Mouse (Mus musculus) hindbrain, embryonic 10.5 days (tissue): ENCODE measurements around the gene Clps. TPM values are rescaled to one million over a fixed set of nuclear protein-coding genes. Genes with fewer than 3 reads are reported as not detected.

Experiments
- DNase-seq: peaks from one replicate; pipeline ENCODE4 v3.0.0-alpha.2; 2017; ENCODE audit warnings: low spot score
- H3K27ac ChIP-seq: fragments of 300-500 bp; sonication (generic); 2 replicates; pipeline ENCODE4 v1.5.1; 2016; ENCODE audit warnings: mild to moderate bottlenecking, moderate library complexity
- H3K27me3 ChIP-seq: fragments of 300-500 bp; sonication (generic); 2 replicates; pipeline ENCODE4 v1.6.1; 2016; ENCODE audit warnings: mild to moderate bottlenecking; ENCODE audit not compliant: poor library complexity, insufficient read depth, severe bottlenecking
- H3K36me3 ChIP-seq: fragments of 300-500 bp; sonication (generic); 2 replicates; pipeline ENCODE4 v1.6.1; 2016; ENCODE audit warnings: mild to moderate bottlenecking, moderate library complexity
- H3K4me1 ChIP-seq: fragments of 300-500 bp; sonication (generic); replicated peaks from 2 replicates; pipeline ENCODE4 v1.6.1; 2016; ENCODE audit warnings: mild to moderate bottlenecking
- H3K4me3 ChIP-seq: fragments of 300-500 bp; sonication (generic); 2 replicates; pipeline ENCODE4 v1.5.1; 2016; ENCODE audit warnings: mild to moderate bottlenecking, moderate library complexity
- H3K9me3 ChIP-seq: fragments of 300-500 bp; sonication (generic); 2 replicates; pipeline ENCODE4 v1.6.1; 2016; ENCODE audit warnings: mild to moderate bottlenecking, moderate library complexity
- WGBS: fragments of 180-500 bp; shearing (Covaris S2); methylation state at CpG from one replicate; pipeline ENCODE4 v1.1.7; 2016; 5-methylcytosine and 5-hydroxymethylcytosine counted together
- polyA plus RNA-seq: library from polyadenylated mRNA; unstranded; fragments of >200 nt; fragmentation: Nextera tagmentation; extraction: Ambion mirVana; gene quantifications from 2 replicates; pipeline ENCODE4 v1.2.1, GENCODE M21; 2016

Clps gene
- polyA plus RNA-seq = not detected in 2 replicates

DNA sequence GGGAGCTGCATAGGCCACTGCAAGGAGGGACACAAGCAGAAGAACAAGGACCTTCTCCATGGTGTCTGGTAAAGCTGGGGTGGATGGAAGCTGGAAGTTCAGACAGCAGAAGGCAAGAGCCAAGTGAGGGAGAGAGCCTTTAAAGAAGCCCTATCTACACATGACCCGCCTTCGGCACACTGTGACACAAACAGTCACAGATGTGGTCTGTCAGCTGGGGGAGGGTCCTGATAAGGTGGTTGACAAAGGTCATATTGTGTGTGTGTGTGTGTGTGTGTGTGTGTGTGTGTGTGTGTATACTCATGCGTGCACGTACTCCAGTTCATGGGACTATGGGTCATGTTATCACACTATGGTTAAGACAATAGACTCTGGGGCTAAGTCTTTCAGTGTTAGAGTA lies at the start of gene Clps:
TSS of gene Clps (minus strand) at position 169 of the 400 bp plus-strand sequence.
- Histone ChIP-seq H3K4me1 (peaks cover 39% of the 10 kb centered on the region), H3K9me3 (no peaks in the 10 kb centered on the region)
- WGBS = 88% methylated on average over 4 of the region's 4 CpGs

DNA sequence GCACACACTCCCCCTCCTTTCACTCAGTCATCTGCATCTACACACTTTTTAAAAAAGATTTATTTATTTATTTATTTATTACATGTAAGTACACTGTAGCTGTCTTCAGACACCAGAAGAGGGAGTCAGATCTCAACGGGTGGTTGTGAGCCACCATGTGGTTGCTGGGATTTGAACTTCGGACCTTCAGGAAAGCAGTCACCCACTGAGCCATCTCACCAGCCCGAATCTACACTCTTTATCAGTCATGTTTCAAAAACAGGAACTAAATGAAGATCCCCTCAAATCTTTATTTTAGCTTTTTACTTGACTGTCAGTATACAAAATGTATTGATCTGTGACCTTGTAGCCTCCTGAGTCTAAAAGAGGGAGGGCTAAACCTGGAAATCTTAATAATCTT lies 49.0 kb upstream of the Clps start:
- Histone ChIP-seq H3K27ac (no peak overlapping the region), H3K27me3 (no peaks in the 10 kb centered on the region), H3K9me3 (no peaks in the 10 kb centered on the region), H3K4me1 (no peaks in the 10 kb centered on the region), H3K4me3 (no peak overlapping the region), H3K36me3 (peaks cover 59% of the 10 kb centered on the region)
- DNase-seq = no peak
- whole genome bisulfite sequencing = 87% methylated on average over 3 of the region's 3 CpGs

More for the DNA sequence above, at the start of gene Clps:
- DNase-seq = no peak
- Histone ChIP-seq H3K36me3 (no peaks in the 10 kb centered on the region), H3K4me3 (no peak within 1 kb of the TSS), H3K27ac (no peak within 1 kb of the TSS), H3K27me3 (no peaks in the 10 kb centered on the region)

DNA sequence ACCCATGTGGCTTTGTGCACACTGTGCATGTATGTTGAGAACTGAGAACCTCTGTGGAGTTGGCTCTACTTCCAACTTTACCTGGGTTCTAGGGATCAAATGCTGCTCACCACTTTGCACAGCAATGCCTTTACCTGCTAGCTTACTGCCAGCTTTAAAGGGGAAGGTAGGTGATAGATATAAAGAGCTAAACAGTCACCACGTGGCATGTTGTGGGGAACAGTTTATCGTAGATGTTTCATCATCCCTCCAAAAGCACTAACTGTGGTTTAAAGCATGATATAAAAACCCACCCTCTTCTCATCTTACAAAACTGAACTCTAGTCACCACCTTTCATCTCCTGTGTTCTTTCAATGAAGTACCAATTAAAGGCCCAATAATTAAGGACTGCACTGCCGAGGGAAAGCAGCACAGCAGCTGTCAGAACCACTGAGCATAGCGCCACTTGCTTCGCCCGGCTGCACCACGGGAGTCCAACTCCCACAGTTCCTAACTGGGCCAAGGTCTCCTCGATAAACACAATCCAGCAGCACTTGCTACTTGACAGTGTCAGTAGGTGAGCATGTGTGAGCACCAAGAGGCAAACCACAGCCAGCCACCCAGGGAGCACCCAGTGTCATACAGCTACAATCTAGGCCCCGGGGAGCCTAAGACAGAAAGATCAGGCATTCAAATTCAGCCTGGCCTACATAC lies 41.1 kb upstream of the Clps start:
- no peaks in the 10 kb centered on the region for H3K4me1 ChIP-seq
- no peak overlapping the region for H3K27ac ChIP-seq
- no peak overlapping the region for H3K4me3 ChIP-seq
- 89% methylated on average over 9 of the region's 9 CpGs for WGBS
- no peaks in the 10 kb centered on the region for H3K27me3 ChIP-seq
- H3K9me3 ChIP-seq = no peaks in the 10 kb centered on the region
- H3K36me3 ChIP-seq = peaks cover 98% of the 10 kb centered on the region
- no peak for DNase-seq

DNA sequence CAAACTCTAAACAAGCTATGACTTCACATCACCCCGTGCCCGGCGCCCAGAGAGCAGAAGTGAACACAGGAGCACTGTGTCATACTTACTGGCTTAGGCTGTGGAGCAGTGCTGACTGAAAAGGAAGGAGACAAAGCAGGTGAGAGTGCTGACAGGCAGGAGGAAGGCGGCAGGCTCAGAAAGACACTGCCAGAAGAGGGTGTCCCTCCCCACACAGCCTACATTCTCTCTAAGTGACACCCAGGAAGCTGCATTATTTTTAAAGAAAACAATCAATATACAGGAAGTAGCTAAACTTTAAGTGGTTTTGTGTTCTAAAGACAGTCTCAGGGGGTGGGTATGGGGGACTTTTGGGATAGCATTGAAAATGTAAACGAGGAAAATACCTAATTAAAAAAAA lies 40.2 kb upstream of the Clps start:
- 97% methylated on average over 5 of the region's 5 CpGs for WGBS
- peaks cover 98% of the 10 kb centered on the region for H3K36me3 ChIP-seq

DNA sequence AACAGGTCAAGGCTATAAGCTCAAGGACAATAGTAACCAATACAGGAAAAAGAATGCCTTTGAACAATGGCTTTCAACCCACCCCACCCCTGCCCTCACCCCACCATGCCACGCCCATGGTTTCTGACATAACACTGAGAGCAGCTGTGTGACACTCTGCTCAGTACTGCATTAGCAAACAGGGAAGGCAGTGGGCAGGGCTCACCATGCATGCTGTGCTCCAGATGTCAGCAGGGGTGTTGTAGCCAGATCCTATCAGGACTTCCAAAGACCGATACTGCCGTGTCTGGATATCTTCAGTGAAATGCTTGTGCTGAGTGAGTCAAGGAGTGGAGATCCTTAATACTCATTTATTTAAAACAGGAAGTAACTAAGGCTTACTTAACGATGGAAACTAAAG lies 33.4 kb upstream of the Clps start:
- H3K4me3 ChIP-seq = no peak overlapping the region
- H3K27ac ChIP-seq = no peak overlapping the region
- 89% methylated on average over 4 of the region's 4 CpGs for WGBS
- H3K4me1 ChIP-seq = no peaks in the 10 kb centered on the region
- H3K9me3 ChIP-seq = no peaks in the 10 kb centered on the region
- H3K36me3 ChIP-seq = peaks cover 97% of the 10 kb centered on the region
- DNase-seq = no peak
- H3K27me3 ChIP-seq = no peaks in the 10 kb centered on the region

More for the DNA sequence above, 40.2 kb upstream of the Clps start:
- H3K9me3 ChIP-seq = no peaks in the 10 kb centered on the region
- no peaks in the 10 kb centered on the region for H3K4me1 ChIP-seq
- DNase-seq = no peak
- H3K27ac ChIP-seq = no peak overlapping the region
- no peak overlapping the region for H3K4me3 ChIP-seq
- no peaks in the 10 kb centered on the region for H3K27me3 ChIP-seq

DNA sequence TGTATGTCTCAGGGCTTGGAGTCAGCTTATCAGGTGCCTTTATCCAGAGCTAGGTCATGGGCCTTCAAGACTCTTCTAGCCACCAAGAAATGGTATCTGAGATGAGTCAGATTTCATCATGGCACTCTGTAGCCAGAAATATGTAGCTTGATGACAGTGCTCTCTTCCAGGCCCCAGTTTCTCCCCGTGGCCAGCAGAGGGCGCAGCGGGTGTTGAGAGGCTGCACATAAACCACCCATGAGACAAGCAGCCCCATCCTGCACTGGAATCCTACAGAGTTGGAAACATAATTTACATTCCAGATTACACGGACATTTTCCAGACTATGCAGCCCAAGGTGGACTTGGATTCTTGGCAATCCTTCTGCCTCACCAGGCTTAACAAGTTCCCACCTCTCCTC lies 32.4 kb upstream of the Clps start:
- WGBS = 23% methylated on average over 4 of the region's 4 CpGs
- H3K36me3 ChIP-seq = peaks cover 97% of the 10 kb centered on the region
- H3K4me1 ChIP-seq = no peaks in the 10 kb centered on the region
- no peak overlapping the region for H3K4me3 ChIP-seq
- no peaks in the 10 kb centered on the region for H3K9me3 ChIP-seq
- no peaks in the 10 kb centered on the region for H3K27me3 ChIP-seq
- no peak overlapping the region for H3K27ac ChIP-seq
- peak; percentile 76 for DNase-seq

DNA sequence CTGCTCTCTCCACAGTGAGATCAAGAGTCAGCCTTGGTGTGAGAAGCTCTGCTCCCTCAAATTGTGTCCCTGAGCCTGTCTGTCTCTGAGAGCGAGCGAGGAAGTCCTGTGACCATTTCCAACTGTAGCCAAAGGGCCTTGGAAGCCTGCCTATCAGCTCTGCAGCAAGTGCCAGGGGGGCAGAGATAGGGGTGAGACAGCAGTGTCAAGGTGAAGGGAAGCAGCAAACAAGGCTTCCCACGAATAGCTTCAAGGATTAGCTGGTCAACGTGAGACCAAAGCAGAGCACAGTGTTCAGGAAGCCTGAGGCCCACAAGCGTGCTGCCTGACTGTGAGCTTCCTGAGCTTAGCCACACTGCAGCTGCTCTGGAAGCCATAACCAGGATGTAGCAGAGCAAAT lies 30.9 kb upstream of the Clps start:
- Histone ChIP-seq H3K4me1 (no peaks in the 10 kb centered on the region), H3K36me3 (peaks cover 97% of the 10 kb centered on the region)

DNA sequence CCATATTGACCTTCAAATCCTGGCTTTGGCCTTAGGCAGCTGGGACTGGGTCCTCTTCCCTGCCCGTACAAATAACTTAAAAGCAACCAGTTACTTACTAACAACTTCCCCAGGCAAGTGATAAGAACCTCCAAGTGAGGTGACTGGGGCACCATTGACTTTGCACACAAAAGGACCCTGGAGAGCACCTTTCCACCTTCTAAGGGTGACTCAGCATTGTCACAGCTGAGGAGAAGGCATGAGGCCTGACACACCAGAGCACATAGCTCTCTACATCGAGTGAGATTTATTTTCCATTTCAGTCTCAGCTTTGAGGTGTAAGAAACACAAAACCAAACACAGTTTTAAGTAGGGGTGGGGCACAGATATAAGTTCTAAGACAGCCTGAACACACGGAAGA lies 30.0 kb upstream of the Clps start:
- H3K4me1 ChIP-seq = no peaks in the 10 kb centered on the region
- H3K36me3 ChIP-seq = peaks cover 90% of the 10 kb centered on the region
- 89% methylated on average over 3 of the region's 3 CpGs for WGBS
- H3K27ac ChIP-seq = no peak overlapping the region
- no peak overlapping the region for H3K4me3 ChIP-seq
- H3K27me3 ChIP-seq = no peaks in the 10 kb centered on the region
- no peak for DNase-seq
- no peaks in the 10 kb centered on the region for H3K9me3 ChIP-seq

More for the DNA sequence above, 30.9 kb upstream of the Clps start:
- no peaks in the 10 kb centered on the region for H3K9me3 ChIP-seq
- WGBS = 96% methylated on average over 5 of the region's 5 CpGs
- no peak for DNase-seq
- no peaks in the 10 kb centered on the region for H3K27me3 ChIP-seq
- H3K27ac ChIP-seq = no peak overlapping the region
- no peak overlapping the region for H3K4me3 ChIP-seq

DNA sequence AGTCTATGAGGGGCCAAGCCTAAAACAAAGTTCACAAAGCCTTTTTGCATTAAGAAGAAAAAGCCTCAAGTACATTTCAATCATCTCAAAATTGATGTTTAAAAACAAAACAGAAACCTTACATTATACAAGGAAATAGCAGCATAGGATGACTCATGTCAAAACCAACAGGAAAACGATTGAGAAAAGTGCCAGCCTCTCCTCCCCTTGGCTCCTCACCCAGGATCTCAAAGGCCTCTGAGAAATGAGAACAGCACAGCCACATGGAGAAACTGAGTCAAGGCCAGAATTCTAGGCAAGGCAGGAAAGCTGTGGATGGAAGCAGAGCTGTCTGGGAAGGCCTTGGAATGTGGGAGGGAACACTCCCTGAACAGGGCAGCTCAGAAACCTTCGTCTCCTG lies 28.0 kb upstream of the Clps start:
- H3K4me1 ChIP-seq = no peaks in the 10 kb centered on the region
- H3K4me3 ChIP-seq = no peak overlapping the region
- no peaks in the 10 kb centered on the region for H3K9me3 ChIP-seq
- no peak for DNase-seq
- no peak overlapping the region for H3K27ac ChIP-seq
- H3K36me3 ChIP-seq = peaks cover 71% of the 10 kb centered on the region
- no peaks in the 10 kb centered on the region for H3K27me3 ChIP-seq
- WGBS = 93% methylated on average over 2 of the region's 2 CpGs

DNA sequence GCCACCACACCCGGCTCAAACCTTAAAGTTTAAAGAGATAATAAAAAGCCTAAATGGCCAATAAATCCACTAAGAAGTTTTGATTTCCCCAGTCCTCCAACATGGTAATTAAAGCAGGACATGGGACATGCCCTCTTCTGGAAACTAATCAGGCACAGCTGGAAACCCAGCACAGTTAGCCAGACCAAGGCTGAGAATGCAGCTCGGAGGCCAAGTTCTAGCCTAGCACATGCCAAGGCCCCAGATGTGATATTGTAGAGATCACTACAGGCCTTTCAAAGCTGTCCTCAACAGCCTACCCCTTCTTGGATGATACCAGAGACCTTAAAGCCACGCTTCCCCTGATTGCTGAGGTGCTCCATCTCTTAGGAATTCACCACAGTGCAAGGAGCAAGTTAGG lies 25.9 kb upstream of the Clps start:
- Histone ChIP-seq H3K27ac (no peak overlapping the region), H3K9me3 (no peaks in the 10 kb centered on the region), H3K4me3 (no peak overlapping the region), H3K4me1 (no peaks in the 10 kb centered on the region), H3K27me3 (no peaks in the 10 kb centered on the region), H3K36me3 (peaks cover 50% of the 10 kb centered on the region)
- 87% methylated on average over 3 of the region's 3 CpGs for WGBS
- no peak for DNase-seq

DNA sequence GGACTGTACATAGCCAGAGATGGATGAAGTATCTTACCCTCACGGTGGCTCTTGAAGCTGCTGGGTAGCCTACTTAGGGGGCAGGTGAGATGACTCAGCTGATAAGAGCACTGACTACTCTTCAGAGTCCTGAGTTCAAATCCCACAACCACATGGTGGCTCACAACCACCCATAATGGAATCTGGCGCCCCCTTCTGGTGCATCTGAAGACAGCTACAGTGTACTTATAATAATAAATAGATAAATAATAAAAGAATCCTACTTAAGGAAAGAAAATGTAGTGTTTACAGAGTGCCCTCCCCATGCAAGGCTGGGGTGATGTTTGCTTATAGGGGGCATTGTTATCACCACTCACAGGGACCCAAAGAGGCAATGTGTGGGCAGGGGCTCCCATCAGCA lies 20.5 kb upstream of the Clps start:
- 70% methylated on average over 2 of the region's 2 CpGs for WGBS
- H3K36me3 ChIP-seq = no peaks in the 10 kb centered on the region
- DNase-seq = no peak
- H3K4me1 ChIP-seq = peaks cover 11% of the 10 kb centered on the region
- H3K4me3 ChIP-seq = no peak overlapping the region
- no peaks in the 10 kb centered on the region for H3K9me3 ChIP-seq
- H3K27ac ChIP-seq = no peak overlapping the region
- H3K27me3 ChIP-seq = no peaks in the 10 kb centered on the region

DNA sequence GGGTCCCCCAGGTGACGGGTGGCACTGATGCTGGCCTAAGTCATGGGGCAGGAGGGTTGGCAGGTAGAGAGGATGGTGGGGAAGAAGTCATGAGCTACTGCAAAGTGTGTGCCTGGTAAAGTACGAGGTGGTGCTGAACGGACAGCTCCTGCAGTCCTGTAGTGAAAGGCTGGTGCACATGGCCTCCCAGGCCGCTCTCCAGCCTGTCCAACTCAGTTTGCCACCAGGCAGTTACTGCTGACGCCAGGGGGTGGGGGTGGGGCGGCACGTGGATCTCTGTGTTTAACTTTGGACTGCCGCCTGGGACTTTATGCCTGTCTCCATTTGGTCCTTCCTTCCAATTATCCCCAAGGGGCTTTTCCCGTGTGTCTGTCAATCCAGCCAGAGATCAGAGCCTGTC lies 19.8 kb upstream of the Clps start:
- no peak overlapping the region for H3K4me3 ChIP-seq
- DNase-seq = peak; percentile 73
- no peak overlapping the region; the same call in 1 of the 2 replicates for H3K27ac ChIP-seq
- no peaks in the 10 kb centered on the region for H3K27me3 ChIP-seq
- WGBS = 5% methylated on average over 9 of the region's 9 CpGs
- peaks cover 18% of the 10 kb centered on the region for H3K4me1 ChIP-seq
- no peaks in the 10 kb centered on the region for H3K9me3 ChIP-seq
- H3K36me3 ChIP-seq = no peaks in the 10 kb centered on the region

DNA sequence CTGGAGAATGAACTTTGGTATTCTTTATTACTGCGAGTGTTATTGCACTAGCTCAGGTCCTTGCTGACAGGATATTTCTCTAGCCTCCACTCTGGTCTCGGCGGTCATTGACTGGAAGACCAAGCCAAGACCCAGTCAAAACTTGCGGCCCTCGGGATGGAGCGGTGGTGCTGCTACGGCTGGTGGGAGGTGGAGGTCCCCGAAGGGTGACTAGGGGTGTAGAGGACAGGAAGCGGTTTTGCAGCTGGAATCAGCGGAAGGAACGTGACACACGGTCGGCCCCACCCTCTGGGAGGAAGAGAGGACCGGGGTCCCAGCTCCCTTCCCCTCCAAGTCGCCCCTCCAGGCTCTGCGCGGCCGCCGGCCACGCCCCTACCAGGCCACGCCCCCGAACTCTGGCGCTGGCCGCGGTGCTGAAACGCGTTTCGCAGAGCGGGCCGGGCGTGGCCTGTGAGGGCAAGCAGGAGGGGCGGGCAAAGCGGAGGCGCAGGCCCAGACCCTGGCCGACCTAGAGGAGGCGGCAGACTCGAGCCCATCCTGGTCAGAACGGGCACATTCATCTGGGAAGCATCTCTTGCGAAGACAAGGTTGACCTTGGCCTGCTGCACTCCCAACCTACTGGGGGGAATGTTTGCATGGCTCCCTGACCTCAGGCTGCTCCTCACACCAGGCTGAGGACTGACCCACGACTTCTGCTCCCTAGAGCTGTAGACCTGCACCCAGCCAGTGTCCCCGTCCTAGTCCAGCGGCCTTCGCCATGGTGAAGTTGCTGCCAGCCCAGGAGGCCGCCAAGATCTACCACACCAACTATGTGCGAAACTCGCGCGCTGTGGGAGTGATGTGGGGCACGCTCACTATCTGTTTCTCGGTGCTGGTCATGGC lies 14.9 kb upstream of the Clps start, which contains the start of gene Lhfpl5:
TSS of gene Lhfpl5 (plus strand) at position 398 of the 882 bp plus-strand sequence.
- H3K27ac ChIP-seq = 0 out of 2 replicates have a peak within 1 kb of the TSS, but pooled peaks have one; percentile 16
- 16% methylated on average over 50 of the region's 50 CpGs for WGBS
- H3K4me1 ChIP-seq = peaks cover 18% of the 10 kb centered on the region
- H3K36me3 ChIP-seq = no peaks in the 10 kb centered on the region
- H3K27me3 ChIP-seq = no peaks in the 10 kb centered on the region
- H3K4me3 ChIP-seq = peak within 1 kb of the TSS; percentile 50
- H3K9me3 ChIP-seq = no peaks in the 10 kb centered on the region
- DNase-seq = peak; percentile 79
